In the genomic region with DNA sequence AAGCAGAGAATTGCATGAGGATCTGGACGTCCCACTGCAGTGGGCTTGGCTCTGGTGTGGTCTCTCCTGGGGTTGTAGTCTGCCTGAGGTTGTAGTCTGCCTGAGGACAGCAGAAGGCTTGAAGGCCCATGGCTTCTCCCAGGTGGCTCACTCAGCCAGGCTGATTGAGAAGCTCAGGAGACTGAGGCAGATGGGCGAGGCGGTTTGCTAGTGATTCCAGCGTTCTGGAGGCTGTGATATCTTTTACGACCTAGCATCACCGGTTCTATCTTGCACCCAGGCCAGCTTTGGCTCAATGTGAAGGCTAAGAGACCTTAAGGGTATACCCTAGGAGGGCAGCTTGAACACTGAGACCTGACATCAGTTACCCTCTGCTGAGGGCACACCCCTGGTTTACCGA, we compare ENCODE assay signal across 17 mouse cellular contexts. TPM values are rescaled to one million over a fixed set of nuclear protein-coding genes. Genes with fewer than 3 reads are reported as not detected.
DNase-seq lines count a peak whose midpoint lies in the region; ATAC-seq lines count a peak whose summit lies in the region.
"Had no signal": no experiment of that assay in that cellular context is flagged by ENCODE, and none has a peak within 500 bp of the region (broad histone marks: within the 10 kb centered on the region; RNA-seq: fewer than 3 reads in every experiment).

No protein-coding gene starts in this region.

- H3K27me3 ChIP-seq in hindbrain, embryonic 10.5 days (ENCODE audit: insufficient read depth, poor library complexity, severe bottlenecking): no peaks in the 10 kb centered on the region
- no peaks in the 10 kb centered on the region for H3K27me3 ChIP-seq in hindbrain, embryonic 11.5 days (ENCODE audit: control insufficient read depth, insufficient read depth, low read length)
- no peaks in the 10 kb centered on the region for H3K27me3 ChIP-seq in midbrain, embryonic 10.5 days (ENCODE audit: low read depth, poor library complexity, severe bottlenecking)
- H3K27me3 ChIP-seq in midbrain, embryonic 14.5 days (ENCODE audit: control insufficient read depth, insufficient read depth, low read length): no peaks in the 10 kb centered on the region
- H3K27me3 ChIP-seq in liver, embryonic 16.5 days (ENCODE audit: control insufficient read depth, insufficient read depth, low read depth, low read length): no peaks in the 10 kb centered on the region
- H3K27me3 ChIP-seq: CH12.LX; limb, embryonic 12.5 days; midbrain, embryonic 15.5 days had no signal

- no peak for DNase-seq in hindbrain, embryonic 10.5 days (ENCODE audit: low spot score)
- no peak for DNase-seq in hindbrain, embryonic 11.5 days (ENCODE audit: low spot score)
- DNase-seq in midbrain, embryonic 10.5 days (ENCODE audit: low spot score): no peak
- DNase-seq in midbrain, embryonic 14.5 days: no peak
- DNase-seq in adrenal gland, postnatal 36 days: no peak
- DNase-seq in adrenal gland, postnatal 14 days: no peak
- DNase-seq: cerebellum, adult 8-10 months; forebrain, postnatal 0 days; gastrocnemius, postnatal 14 days; layer of hippocampus, postnatal 36 days; retina, postnatal 1 day; spleen, adult 18-20 months had no signal

- H3K4me1 ChIP-seq in hindbrain, embryonic 10.5 days (replicated peaks): peaks cover 49% of the 10 kb centered on the region
- 0 out of 2 replicates have a peak, but pooled peaks cover 6% of the 10 kb centered on the region for H3K4me1 ChIP-seq in hindbrain, embryonic 11.5 days (replicated peaks; ENCODE audit: control insufficient read depth, insufficient read depth, low read length)
- peaks cover 40% of the 10 kb centered on the region for H3K4me1 ChIP-seq in midbrain, embryonic 10.5 days
- H3K4me1 ChIP-seq in midbrain, embryonic 14.5 days (ENCODE audit: control insufficient read depth, insufficient read depth, low read length): peaks cover 10% of the 10 kb centered on the region; the same call in 1 of the 2 replicates
- no peaks in the 10 kb centered on the region for H3K4me1 ChIP-seq in liver, embryonic 16.5 days (ENCODE audit: control insufficient read depth, low read depth, low read length)

- H3K4me2 ChIP-seq in hindbrain, embryonic 11.5 days (replicated peaks; ENCODE audit: low read depth, low read length): no peak overlapping the region
- H3K4me2 ChIP-seq in midbrain, embryonic 14.5 days (ENCODE audit: low read length): no peak overlapping the region
- no peak overlapping the region for H3K4me2 ChIP-seq in liver, embryonic 16.5 days (ENCODE audit: low read depth, low read length)
- H3K4me2 ChIP-seq: limb, embryonic 12.5 days; midbrain, embryonic 15.5 days had no signal

- H3K9me3 ChIP-seq in hindbrain, embryonic 10.5 days: no peaks in the 10 kb centered on the region
- H3K9me3 ChIP-seq in hindbrain, embryonic 11.5 days (ENCODE audit: control insufficient read depth, low read length): no peaks in the 10 kb centered on the region
- no peaks in the 10 kb centered on the region for H3K9me3 ChIP-seq in midbrain, embryonic 10.5 days (replicated peaks)
- no peaks in the 10 kb centered on the region for H3K9me3 ChIP-seq in midbrain, embryonic 14.5 days (ENCODE audit: control insufficient read depth, low read length)
- no peaks in the 10 kb centered on the region for H3K9me3 ChIP-seq in liver, embryonic 16.5 days (replicated peaks; ENCODE audit: control insufficient read depth, low read length)
- H3K9me3 ChIP-seq: limb, embryonic 12.5 days; midbrain, embryonic 15.5 days had no signal

- H3K27ac ChIP-seq in hindbrain, embryonic 10.5 days: peak overlapping the region; percentile 50; the same call in 1 of the 2 replicates
- no peak overlapping the region for H3K27ac ChIP-seq in hindbrain, embryonic 11.5 days (ENCODE audit: low read depth, low read length)
- H3K27ac ChIP-seq in midbrain, embryonic 10.5 days (replicated peaks): peak overlapping the region; percentile 38
- no peak overlapping the region for H3K27ac ChIP-seq in midbrain, embryonic 14.5 days (replicated peaks; ENCODE audit: low read depth, low read length)
- no peak overlapping the region for H3K27ac ChIP-seq in liver, embryonic 16.5 days (ENCODE audit: low read length)
- H3K27ac ChIP-seq: midbrain, embryonic 15.5 days had no signal

- no peak overlapping the region for H3K4me3 ChIP-seq in hindbrain, embryonic 10.5 days
- no peak overlapping the region for H3K4me3 ChIP-seq in hindbrain, embryonic 11.5 days (ENCODE audit: low read depth, low read length)
- H3K4me3 ChIP-seq in midbrain, embryonic 10.5 days: no peak overlapping the region
- H3K4me3 ChIP-seq in midbrain, embryonic 14.5 days (replicated peaks; ENCODE audit: low read depth, low read length): no peak overlapping the region
- no peak overlapping the region for H3K4me3 ChIP-seq in liver, embryonic 16.5 days (ENCODE audit: low read depth, low read length)
- H3K4me3 ChIP-seq: limb, embryonic 12.5 days; midbrain, embryonic 15.5 days had no signal

- H3K9ac ChIP-seq in hindbrain, embryonic 11.5 days (ENCODE audit: low read depth, low read length): no peak overlapping the region
- H3K9ac ChIP-seq in midbrain, embryonic 14.5 days (replicated peaks; ENCODE audit: low read length): no peak overlapping the region
- no peak overlapping the region for H3K9ac ChIP-seq in liver, embryonic 16.5 days (ENCODE audit: low read depth, low read length)
- H3K9ac ChIP-seq: forebrain, postnatal 0 days; limb, embryonic 12.5 days; midbrain, embryonic 15.5 days had no signal

- ATAC-seq in hindbrain, embryonic 11.5 days (ENCODE audit: low FRiP score): no peak
- ATAC-seq in midbrain, embryonic 14.5 days (ENCODE audit: low FRiP score, low TSS enrichment): no peak
- peak; percentile 7 to 32; a peak in 1 of 4 replicates for ATAC-seq in hematopoietic stem cell, adult 5-6 weeks (replicated peaks in 1 of 2; ENCODE audit: insufficient read depth in 1 of 2, low FRiP score in 2 of 2, low TSS enrichment in 1 of 2, low read depth in 1 of 2, poor library complexity in 2 of 2, severe bottlenecking in 2 of 2)
- ATAC-seq in liver, embryonic 16.5 days (ENCODE audit: low read depth): 0 out of 2 replicates have a peak, but pooled peaks have one; percentile 16
- ATAC-seq: forebrain, postnatal 0 days; midbrain, embryonic 15.5 days had no signal

- 78% methylated on average over 7 of the region's 7 CpGs for WGBS in hindbrain, embryonic 10.5 days
- 75% methylated on average over 7 of the region's 7 CpGs for WGBS in hindbrain, embryonic 11.5 days
- WGBS in midbrain, embryonic 10.5 days: 88% methylated on average over 7 of the region's 7 CpGs
- 84% methylated on average over 7 of the region's 7 CpGs for WGBS in midbrain, embryonic 14.5 days
- 42% methylated on average over 7 of the region's 7 CpGs for WGBS in liver, embryonic 16.5 days (ENCODE audit: insufficient replicate concordance)

- H3K36me3 ChIP-seq in hindbrain, embryonic 10.5 days: no peaks in the 10 kb centered on the region
- no peaks in the 10 kb centered on the region for H3K36me3 ChIP-seq in hindbrain, embryonic 11.5 days (ENCODE audit: control insufficient read depth, insufficient read depth, low read length)
- no peaks in the 10 kb centered on the region for H3K36me3 ChIP-seq in midbrain, embryonic 10.5 days
- no peaks in the 10 kb centered on the region for H3K36me3 ChIP-seq in midbrain, embryonic 14.5 days (ENCODE audit: control insufficient read depth, insufficient read depth, low read length)
- H3K36me3 ChIP-seq in liver, embryonic 16.5 days (ENCODE audit: control insufficient read depth, insufficient read depth): no peaks in the 10 kb centered on the region
- H3K36me3 ChIP-seq: limb, embryonic 12.5 days; midbrain, embryonic 15.5 days had no signal

RNA-seq across cellular contexts. Expression of a gene that starts 10.5 kb away (rescaled TPM):
- polyA plus RNA-seq in hindbrain, embryonic 10.5 days (2016; fragmentation: Nextera tagmentation; extraction: Ambion mirVana): 248 and 258 TPM in 2 replicates
- polyA plus RNA-seq in hindbrain, embryonic 11.5 days (2014; fragmentation: Nextera tagmentation; extraction: Ambion mirVana): 192 and 230 TPM in 2 replicates
- 205 and 233 TPM in 2 replicates for polyA plus RNA-seq in midbrain, embryonic 10.5 days (2016; fragmentation: Nextera tagmentation; extraction: Ambion mirVana)
- 133 and 201 TPM in 2 replicates for polyA plus RNA-seq in midbrain, embryonic 14.5 days (2014; fragmentation: Nextera tagmentation; extraction: Ambion mirVana)
- total RNA-seq in hematopoietic stem cell, adult 5-6 weeks (2017): 85.8 and 110 TPM in 2 replicates
- 40.8 and 40.9 TPM in 2 replicates for polyA plus RNA-seq in liver, embryonic 16.5 days (2015; fragmentation: Nextera tagmentation; extraction: Ambion mirVana)
- 10 to 100 TPM; 47.9 to 60.1 TPM for total RNA-seq in adrenal gland, postnatal 36 days (2021)
- total RNA-seq in adrenal gland, postnatal 14 days (2021): 52.9 and 58.0 TPM in 2 replicates

Comparison
In these comparisons a context has a peak if more than half of its experiments do, and no peak if none do; other contexts are left out.
1. H3K27ac ChIP-seq: peak in hindbrain, embryonic 10.5 days (single experiment) and midbrain, embryonic 10.5 days (single experiment); none in hindbrain, embryonic 11.5 days (single experiment), midbrain, embryonic 14.5 days (single experiment) and liver, embryonic 16.5 days (single experiment).
2. ATAC-seq: peak in hematopoietic stem cell, adult 5-6 weeks (2 of 2) and liver, embryonic 16.5 days (single experiment); none in hindbrain, embryonic 11.5 days (single experiment) and midbrain, embryonic 14.5 days (single experiment).